Mouse (Mus musculus): ENCODE data around the gene Diaph3. TPM values are rescaled to one million over a fixed set of nuclear protein-coding genes. Genes with fewer than 3 reads are reported as not detected.

The Diaph3 gene
- total RNA-seq (2021) (1 to 10 TPM; 1.6 to 2.4 TPM), polyA plus RNA-seq (2012; rRNA removed) (0.04 TPM in 2 replicates)
- long read RNA-seq, full-length matches to known transcripts: 1 of 2 reads
- long read RNA-seq, partial matches to known transcripts: 0 of 2 reads
- long read RNA-seq, other reads (novel, unspliced or antisense): 1 of 2 reads

DNA sequence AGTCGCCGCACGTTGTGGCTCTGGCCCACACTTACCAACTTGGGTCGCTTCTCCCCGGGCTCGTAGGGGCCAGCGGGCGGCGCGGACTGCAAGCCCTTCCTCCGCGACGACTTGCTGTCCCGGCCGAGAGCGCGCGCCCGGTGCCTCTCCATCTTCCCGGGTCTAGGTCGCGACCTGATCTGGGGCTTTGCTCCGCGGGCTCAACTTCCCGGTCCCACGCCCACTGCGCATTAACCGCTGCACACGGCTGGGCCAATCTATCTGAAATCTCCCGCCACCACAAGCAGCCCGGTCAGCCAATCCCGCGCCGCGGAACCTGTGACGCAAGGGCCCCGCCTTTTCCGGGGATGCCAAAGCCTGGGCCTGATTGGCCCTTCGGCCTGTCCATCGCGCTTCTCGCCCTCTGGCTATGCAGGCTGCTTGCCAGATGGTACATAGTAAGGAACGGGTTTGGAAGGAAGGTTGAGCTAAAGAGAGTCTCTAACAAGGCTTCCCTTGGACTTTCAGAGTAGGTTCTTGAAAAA is at the start of gene Diaph3:
Gene Diaph3, minus strand, starts transcription at position 273 of the 524 bp plus-strand sequence.
- peak; percentile 96 for DNase-seq

DNA sequence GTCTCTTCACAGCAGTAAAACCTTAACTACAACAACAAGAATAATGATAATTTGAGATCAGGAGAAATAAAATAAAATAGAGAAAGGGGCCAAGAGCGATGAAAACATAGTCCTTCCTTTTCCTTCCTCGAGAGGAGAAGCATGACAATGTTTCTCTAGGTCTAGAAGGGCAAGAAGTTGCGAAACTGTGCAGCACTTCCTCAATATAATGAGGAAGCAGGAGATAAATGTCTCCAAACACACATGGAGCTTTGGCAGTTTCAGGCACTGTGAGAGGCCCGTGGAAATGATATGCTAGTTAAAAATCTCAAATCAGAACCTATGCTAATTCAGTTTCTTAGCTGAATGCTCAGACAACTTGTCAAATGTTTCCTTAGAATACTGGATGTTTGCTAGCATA is 49.6 kb upstream of the Diaph3 start:
- DNase-seq: no peak

DNA sequence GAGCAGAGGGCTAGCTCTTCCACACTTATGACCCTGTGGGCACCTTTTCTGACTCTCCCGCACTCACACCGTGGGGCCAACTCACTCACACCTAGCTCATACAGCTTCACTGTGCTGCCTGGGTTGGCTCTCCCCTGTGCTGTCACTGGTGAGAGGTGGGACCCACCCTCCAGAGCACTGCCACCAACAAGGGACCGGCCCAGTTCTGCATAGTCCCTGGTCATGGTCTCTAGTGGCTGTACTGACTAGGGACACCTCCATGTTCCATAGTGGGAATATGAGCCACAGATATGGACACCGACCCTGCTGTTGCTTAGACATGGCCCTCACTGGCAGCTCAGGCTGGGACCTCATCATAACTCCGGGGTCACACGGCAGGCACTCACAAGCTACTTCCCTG is 30.5 kb upstream of the Diaph3 start:
- DNase-seq: no peak

DNA sequence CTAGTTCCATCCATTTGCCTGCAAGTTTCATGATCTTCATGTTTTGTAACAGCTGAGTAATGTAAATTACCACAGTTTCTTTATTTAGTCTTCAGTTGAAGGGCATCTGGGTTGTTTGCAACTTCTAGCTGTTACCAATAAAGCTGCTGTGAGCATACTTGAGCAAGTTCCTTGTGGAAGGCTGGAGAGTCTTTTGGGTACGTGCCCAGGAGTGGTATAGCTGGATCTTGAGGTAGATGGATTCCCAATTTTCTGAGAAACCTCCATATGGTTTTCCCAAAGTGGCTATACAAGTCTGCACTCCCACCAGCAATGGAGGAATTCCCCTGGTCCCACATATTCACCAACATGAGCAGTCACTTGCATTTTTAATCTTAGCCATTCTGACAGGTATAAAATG is 28.1 kb upstream of the Diaph3 start:
- DNase-seq: no peak

DNA sequence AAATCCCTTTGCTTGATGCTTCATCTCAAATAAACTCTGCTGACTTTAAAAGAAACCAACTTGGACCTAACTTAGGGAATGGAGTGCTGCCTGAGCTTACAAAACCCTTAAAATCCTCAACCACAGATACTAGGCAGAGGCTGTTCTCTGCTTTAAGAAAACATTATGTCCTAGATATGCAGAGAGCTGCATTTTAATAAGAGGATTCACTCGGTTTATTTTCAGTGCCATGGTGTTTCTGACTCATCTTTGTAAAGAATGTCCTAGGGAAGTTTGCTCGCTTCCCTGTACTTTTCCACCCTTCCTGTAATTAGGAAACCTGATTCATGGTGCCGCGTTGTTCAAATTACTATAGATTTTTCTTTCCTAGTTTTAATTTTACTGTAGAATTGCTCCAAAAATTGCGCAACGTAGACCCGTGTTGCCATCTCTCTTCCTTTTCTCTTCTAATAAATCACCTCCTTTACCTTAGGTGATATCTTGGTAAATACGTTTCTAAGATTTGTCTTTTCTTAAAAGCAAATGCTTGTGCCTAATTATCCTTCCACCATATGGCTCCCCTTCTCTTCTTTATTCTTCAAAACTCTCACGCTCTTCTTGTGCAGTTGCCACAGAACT is 14.7 kb upstream of the Diaph3 start:
- no peak for DNase-seq

DNA sequence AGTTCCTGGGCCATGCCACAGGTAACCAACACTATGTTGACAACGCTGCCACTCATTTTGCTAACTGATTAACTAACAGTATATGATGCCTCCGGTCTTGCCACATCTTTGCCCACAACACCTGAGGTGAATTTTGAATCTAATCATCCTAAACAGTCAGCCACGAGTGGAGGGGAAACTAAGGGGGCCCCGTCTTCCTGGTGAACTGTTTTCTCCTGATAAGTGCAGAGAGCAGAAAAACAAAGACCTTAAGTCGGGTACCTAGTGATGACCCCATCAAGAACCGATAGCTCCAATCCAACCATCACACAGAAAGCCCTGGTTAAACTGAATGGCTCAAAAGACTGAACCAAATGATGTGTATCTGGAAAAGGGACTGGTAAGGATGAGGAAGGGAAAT is 8.6 kb upstream of the Diaph3 start:
- no peak for DNase-seq

DNA sequence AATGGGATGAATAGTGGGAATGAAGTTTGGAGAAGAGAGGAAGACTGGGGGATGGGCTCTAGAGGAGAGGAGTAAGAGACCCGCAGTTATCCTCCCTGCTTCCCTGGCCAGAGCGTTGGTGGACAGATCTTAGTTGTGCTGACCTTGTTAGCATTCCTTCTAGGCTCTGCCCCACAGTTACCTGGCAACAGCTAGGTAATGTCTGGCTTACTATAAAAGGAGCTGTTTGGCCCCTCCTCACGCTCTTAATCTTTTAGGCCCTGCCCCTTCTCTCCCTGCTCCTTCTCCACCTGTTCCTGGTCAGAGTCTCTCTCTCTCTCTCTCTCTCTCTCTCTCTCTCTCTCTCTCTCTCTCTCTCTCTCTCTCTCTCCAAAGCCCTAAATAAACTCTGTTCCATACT is 5.7 kb upstream of the Diaph3 start:
- no peak for DNase-seq

DNA sequence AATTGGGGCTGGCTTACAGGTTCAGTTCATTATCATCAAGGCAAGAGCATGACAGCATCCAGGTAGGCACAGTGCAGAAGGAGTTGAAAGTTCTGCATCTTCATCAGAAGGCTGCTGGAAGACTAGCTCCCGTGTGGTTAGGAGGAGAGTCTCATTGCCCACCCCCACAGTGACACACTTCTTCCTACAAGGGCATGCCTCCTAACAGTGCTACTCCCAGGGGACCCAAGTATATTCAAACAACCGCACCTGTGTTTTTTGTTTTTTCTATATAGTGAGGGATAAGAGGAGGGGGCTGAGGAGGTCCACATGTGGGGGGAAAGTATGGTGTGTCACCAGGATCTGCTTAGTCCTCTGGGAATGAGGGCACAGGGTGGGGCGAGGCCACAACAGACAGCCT is 4.3 kb upstream of the Diaph3 start:
- no peak for DNase-seq

DNA sequence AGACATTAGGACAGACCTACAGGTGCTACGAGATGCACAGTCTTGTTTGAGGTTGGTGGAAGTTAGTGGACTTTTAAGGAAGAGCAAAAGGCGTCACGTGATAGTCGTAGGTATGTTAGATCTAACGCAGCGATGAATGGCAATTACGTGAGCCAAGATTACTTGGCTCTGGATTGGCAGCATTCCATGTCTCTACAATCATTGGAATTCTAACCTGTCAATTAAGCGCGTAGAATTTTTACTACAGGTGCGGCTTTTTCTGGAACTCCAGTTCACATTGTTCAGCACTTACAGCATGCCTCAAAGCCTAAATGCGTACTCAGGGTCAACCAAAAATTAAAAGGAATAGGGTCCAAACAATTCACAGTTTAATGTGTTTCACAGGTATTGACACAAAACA is 742 bp upstream of the Diaph3 start:
- DNase-seq: no peak

DNA sequence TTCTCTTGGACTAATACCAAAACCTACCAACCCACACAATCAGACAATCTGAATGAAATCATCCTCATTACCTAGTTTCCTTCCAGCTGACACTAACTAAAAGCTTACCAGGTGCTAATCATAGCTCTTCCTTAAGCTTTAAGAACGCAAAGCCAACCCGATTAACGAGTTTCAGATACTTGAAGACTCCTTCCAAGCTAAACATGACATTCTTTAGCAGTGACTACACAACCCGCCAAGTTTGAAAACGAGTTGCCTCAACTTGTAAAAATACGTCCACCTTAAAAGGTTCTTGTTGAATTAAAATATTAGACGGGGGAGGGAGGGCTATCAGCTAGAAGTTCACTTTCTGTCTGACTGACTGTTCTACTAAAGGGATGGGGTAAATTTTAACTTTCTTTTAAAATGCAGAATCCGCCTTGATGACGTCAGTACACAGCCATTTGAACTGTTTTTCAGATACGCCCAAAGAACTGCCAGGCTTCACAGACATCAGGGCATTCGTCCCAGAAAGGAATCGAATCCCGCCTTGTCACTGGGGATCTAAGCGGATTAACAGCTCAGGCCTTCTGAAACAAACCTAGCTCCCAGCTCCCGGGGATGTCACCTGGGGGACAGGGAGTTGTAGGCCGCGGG is 590 bp downstream of the Diaph3 start:
- DNase-seq: peak; percentile 4

DNA sequence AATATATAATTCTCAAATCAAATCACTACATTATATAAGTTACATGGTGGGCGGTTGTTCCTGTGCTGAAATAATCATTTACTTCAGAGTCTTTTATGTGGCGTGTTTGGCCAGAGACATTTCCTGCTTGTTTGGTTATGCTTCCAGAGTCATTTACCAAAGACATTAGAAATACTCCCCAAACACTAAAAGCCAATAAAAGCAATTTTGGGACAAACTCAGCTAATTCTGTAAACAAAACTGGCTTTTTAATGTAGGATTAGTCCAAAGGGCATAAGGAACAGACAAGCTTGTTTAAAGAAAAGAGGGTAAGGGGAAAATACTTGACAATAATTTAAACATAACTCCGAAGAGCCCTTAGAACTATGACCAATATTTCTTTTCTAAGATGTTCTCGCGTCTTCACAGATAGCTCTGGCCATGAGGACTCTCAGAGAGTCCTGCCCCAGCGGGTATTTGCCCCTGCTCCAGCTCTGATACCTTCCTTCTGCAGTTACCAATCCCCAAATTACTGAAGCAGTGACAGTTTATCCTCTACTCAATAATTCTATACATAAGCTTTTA is 14.9 kb downstream of the Diaph3 start:
- DNase-seq: no peak

DNA sequence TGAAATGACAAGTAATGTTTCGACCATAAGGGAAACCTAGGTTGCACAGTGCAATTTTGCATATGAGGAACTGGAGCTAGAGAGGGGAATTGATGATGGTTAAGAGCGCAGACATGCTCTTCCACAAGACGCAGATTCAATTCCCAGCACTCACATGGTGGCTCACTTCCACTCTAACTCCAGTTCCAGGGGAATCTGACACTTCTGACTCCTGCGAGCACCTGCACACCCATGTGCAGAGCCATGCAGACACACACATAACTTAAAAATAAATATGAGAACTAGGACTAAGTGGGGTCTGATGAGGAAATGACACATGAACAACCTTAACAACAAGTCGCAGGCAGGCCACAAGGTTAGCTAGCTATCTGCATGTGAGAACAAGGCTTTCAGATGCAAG is 15.5 kb downstream of the Diaph3 start:
- DNase-seq: no peak

DNA sequence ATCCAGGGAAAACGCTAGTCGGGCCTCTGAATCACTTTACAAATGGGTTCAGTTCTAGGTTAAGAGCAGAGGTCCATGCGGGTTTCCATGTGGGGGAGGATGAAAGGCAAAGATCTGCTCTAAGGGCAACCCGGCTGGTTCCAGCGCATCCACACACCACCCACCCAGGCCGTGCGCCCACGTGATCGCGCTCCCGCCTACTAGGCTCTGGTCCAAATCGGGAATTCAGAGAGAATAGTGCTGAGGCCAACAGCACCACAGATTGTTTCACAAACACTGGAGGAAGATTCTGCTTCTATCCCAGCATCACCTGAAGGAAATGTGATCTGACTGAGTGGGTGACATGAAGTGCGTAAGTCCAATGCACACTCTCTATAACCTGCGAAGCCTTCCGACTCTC is 17.9 kb downstream of the Diaph3 start:
- DNase-seq: no peak

DNA sequence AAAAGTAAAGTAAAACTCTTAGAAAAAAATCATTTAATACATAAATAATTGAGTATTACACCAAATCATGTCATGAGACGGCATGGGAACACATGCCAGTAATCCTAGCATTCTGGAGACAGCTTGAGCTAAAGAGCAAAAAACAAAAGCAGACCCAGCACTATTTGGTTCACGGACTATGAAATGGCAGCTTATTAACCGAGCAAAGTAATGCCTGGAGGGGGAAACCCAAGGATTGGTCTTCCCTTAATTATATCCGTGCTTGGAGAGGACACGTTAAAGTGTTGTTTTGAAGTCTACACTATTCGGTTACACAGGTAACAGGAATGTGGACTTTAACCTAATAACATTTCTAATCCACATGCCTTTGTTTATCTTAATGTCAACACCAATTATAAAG is 19.2 kb downstream of the Diaph3 start:
- no peak for DNase-seq

DNA sequence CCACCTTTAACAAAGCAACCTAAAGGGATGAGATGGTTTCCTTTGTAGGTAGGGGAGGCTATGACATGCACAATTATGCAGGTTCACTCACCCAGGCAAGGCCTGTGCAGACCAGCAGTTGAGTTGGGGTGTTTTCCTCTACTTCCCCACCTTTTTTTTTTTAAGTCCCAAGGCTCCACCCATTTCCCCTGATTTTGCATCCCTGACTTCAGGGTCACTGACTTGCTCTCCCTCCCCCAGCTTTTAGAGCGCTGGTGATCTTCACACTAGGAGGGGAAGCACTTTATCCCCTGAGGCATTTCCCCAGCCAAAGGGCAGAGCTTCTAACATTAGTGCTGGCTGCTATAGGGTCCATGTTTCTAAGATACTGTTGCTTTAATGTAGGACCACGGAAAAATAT is 30.4 kb downstream of the Diaph3 start:
- no peak for DNase-seq

DNA sequence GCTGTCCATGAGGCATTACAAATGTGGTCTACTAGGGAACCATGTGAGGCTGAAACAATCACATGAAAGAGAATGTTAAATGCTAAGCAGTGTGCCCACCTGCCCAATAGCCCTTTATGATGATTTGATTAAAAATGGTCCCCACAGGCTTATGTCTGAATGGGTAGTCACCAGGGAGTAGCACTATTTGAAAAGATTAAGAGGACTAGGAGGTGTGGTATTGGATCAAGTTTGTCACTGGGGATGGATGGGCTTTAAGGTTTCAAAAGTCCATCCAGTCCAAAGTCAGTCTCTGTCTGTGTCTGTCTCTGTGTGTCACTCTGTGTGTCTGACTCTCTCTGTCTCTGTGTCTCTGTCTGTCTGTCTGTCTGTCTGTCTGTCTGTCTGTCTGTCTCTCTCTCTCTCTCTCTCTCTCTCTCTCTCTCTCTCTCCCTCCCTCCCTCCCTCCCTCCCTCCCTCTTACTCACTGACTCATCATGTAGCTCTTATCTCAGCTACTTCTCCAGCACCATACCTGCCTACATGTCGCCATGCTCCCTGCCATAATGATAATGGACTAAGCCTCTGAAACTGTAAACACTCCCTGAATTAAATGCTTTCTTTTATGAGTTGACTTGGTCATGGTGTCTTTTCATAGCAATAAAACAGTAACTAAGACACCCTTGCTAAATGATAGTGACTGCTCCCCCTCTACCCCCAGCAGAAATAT is 41.5 kb downstream of the Diaph3 start:
- DNase-seq: no peak

DNA sequence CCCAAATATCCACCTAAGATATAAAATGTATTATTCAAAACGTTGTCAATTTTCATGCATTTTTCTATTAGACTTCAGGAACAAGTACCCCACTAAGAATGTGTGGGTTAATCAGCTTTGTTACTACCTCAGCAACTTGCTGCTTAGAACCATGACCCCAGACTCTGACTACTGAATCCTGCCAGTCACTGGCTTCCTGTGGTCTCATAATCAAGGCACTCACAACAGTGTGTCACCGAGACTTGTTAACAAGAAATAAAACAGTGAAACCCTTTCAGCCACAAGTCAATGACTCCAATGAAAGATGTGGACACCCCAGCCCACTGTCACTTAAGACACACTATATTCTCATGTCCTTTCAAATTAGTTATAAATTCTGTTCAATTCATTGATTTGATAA is 42.9 kb downstream of the Diaph3 start:
- no peak for DNase-seq

DNA sequence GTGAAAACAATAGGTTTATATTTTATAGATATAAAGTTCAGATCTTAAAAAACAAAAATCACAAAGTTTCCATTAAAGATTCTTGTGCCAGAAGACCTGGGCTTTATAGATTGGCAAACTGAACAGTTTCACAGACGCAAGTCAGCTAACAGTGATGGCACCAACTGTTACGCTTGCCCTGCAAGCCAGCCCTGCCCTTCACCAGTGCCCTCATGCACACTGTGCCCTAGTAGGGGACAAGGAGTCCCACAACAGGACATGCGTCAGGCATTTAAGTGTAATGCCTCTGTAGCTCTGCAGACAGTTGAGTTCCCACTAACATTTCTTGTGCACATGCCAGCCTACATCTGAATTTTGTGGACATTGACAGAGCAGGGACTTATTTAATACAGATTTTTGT is 49.5 kb downstream of the Diaph3 start:
- no peak for DNase-seq

DNA sequence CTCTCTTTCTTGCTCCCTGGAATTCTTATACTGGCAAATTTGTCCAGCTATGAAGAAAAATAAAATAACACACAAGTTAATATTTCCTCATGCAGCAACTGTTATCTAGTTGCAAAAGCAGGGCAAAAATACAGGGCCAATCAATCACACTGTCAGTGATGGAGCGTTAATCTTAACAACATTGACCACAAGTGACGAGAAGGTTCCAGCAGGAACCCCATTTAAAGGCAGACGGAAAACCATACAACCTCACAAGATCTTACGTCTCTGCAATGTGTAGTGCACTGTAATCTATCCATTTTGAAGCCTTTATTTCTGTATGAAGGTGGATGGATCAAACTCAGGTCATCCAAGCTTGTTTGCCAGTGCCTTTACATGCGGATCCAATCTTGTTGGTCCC is 49.9 kb downstream of the Diaph3 start:
- DNase-seq: no peak

DNA sequence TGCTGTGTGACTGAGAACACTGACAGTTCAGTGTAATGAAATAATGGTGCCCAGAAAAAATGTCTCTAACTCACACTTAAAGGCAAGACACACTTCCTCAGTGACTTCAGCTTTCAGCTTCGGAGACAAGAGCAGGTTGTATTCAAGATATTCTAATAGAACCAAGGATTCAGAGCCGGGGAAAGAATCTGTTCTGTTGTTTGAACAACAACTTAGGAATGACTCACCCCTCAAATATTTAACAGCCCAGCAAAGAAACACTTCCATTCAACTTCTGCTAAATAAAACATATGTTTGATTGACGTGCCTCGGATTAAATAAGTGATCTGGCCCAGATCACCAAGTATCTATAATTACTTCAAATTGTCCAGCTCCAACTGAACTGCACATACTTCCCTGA is 52.1 kb downstream of the Diaph3 start:
- no peak for DNase-seq

DNA sequence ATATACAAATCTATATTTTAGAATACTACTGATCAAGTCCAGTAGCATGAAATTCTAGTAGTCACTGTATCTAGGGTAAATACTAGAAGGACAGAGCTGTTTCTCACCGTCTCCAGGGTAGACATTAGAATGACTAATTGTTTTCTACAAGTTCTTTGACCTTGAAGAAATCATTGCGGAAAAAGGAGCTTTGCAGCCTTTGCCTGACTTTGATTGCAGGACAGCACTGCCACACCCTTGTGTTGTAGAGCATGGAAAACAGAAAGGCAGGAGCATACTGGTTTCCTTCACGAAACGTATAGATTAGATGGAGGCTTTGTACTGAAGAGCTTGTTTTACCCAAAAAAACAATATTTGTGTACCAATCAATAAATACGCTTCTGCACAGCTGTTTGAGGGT is 52.6 kb downstream of the Diaph3 start:
- DNase-seq: no peak

DNA sequence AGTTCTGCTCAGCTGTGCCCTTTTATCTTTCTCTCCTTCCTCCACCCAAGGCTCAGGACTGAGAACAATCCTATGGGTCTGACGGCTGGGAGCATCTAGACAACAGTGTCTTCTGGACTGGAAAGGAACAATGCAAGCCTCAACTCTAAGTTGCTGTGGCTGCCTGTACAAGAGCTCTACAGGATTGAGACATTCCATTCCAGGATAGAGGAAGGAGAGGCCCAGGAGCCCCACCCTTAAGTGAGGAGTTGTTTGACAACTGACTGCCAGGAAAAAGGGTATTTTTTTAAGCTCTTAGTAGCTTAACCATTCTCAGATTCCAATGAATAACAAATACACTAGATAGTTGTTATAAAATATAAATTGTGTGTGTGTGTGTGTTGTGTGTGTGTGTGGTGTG is 53.0 kb downstream of the Diaph3 start:
- no peak for DNase-seq

DNA sequence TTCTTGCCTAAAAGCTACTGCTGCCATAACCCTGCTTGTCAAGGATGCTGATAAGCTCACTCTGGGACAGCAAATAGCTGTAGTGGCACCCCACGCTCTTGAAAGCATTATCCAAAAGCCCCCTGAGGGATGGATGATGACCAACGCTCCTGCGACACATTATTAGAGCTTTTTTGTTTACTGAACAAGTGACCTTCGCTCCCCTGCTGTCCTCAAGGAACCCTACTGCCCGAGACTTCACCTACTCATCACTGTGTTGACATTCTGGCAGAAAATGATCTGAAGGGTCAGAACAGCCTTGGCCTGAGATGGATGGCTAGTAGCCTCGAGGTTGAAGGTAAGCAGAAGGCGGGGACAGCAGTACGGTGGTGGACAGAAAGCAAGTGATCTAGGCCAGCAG is 56.1 kb downstream of the Diaph3 start:
- peak; percentile 41 for DNase-seq

Data from adrenal gland, adult 2 months (tissue).